Mouse (Mus musculus): ENCODE data around the gene Gamt. TPM values are rescaled to one million over a fixed set of nuclear protein-coding genes. Genes with fewer than 3 reads are reported as not detected.

Gene Gamt
- total RNA-seq, 2 experiments from 2014 or later = 342 to 351 TPM

DNA sequence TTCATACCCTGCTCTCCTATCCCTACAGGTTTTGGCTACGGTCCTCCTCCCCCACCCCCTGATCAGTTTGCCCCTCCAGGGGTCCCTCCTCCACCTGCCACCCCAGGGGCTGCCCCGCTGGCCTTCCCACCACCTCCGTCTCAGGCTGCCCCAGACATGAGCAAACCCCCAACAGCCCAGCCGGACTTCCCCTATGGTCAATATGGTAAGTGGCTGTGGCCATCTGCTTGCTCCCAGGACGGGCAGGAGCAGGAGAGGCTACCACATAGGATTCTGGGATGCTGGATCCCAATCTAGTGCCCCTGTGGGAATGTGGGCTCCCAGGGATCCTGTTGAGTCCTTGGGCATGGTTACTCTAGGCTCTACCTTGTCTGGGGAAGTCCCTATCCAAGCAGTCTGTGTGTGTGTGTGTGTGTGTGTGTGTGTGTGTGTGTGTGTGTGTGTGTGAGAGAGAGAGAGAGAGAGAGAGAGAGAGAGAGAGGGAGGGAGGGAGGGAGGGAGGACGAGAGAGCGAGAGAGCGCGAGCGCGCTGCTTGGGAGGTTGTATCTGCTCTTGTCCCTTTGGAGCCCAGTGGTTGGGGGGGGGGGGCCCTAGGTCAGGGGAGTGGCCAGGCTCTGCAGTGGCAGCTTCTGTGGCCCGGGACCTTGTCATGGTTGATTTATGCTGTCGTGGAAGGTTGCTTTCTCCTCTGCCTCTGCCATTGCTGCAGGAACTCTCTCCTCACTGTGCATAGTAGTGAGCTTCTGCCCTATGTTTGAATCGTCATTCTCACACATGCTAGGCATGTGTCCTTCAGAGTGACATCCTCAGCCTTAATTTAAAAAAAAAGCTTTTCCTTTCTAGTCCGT, 24.6 kb upstream of the Gamt start:
- no peak for DNase-seq

DNA sequence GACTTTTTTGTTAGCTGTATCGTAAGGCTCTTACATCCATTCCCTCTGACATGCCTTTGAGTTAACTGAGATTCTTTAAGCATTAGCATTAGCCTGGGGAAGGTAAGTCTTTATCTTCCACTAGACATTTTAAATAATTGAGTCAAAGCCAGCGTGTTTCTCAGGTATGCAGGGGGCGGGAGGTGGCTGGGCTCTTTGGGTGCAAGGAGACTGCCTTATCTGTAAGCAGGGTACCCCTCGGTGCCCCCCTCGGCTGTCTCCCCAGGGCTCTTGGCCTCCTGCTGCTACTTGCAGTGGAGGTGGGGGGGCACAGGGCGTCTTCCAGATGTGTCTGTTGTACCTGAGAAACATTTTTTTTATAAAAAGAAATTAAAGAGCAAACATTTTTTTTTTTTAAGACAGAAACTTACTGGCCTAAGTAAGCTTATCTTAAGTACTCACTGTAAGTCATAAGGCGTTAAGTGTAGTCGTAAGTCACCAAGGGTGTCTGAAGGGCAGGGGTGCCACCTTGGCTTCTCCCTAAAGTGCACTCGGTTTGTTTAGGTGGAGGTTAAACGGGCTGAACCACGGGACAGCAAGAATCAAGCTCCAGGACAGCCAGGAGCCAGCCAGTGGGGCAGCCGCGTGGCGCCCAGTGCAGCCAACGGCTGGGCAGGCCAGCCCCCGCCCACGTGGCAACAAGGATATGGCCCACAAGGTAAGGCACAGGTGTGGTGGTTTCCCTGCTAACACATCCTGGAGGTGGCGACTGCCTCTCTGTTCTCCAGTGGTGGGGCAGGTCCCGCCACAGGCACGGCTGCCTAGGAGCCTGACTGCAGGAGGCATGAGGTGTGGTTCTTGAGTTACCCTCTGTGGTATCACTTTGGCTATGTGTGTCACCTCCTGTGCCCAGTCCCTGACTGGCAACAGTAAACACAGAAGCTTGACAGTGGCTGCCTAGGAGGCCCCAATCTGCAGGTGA, 21.9 kb upstream of the Gamt start:
- no peak for DNase-seq

DNA sequence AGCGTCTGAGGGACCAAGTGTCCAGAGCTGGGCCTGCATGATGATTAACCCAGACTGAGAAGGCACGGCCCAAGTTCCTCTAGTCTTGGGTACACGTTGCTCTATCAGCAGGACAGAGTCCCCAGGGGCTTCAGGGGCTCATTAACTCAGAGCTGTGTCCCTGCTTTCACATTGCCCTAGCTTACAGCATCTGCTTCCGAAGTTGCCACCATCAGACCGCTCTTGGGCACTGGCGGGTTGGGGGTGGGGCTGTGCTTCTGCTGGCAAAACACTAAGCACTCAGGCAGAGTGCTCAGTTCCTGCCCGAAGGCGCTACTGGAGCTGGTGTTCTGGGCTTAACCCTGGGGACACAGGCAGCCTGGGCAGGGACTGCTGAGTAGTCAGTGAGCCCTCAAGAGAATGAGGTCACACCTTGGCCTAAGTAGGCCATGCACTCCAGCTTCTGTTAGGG, 21.1 kb upstream of the Gamt start:
- DNase-seq = no peak

DNA sequence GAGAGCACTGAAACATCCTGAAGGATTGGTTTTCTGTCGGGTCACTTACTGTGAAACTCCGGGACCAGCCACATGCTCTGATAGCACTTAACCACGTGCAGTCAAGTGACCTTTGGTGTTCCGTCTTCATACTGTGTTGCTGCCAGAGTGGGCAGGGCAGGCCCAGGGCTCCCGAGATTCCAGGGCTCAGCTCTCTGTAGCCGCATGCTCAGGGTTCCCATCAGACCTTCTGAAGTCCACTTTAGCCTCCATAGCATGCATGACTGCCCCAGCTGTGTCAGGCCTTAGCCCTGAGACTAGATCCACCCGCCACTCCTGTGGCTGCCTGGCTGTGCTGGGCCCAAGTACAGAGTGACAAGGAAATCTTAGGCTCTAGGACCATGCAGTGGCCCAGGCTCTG, 20.5 kb upstream of the Gamt start:
- no peak for DNase-seq

DNA sequence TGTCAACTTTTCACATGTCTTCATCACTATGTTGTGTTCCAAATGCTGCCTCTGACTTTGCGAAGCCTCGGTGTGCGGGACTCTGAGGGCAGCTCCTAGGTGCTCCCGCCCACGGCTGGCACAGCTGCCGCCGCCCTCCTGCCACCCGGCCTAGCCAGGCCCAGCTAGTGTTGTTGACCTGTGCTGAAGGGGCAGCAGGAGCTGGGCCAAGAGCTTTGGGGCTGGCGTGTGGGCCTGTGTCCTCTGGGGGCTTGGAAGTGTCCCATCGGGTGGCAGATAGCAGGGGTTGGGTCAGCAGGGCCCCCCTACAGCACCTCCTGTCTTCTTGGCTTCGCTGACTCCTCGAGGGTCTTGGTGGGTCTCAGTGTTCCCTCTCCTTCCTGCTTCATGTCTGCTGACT, 18.5 kb upstream of the Gamt start:
- no peak for DNase-seq

DNA sequence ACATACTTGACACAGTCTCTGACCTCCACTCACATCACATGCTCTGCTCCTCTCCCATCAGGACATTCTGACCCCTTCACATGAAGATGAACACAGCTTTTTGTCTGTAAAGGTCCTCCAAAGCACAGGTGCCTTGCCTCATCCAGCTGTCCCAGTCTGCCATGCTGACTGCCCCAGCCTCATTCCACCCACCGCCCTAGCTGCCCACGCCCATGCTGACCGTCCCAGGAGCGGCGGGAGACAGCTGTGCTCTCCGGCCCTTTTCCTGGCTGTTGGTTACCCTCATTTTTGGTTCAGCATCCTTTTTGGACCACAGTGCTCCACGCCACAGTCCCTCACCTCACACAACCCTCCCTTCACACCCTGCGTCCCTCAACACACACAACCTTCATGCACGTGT, 17.6 kb upstream of the Gamt start:
- no peak for DNase-seq

DNA sequence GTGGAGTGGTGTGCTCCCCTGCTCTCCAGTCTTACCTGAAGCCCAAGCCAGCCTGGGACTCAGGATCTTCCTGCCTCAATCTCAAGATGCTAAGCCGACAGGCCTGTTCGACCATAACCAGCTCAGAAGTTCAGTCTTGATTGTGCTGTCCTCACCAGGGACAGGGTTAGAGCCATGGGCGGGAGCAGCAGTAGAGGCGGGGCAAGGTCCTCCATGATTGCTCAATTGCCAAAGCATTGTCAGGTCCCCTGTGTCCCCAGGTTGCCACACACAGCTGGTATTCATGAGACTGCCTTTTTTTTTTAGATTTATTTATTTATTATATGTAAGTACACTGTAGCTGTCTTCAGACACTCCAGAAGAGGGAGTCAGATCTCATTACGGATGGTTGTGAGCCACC, 15.4 kb upstream of the Gamt start:
- no peak for DNase-seq

DNA sequence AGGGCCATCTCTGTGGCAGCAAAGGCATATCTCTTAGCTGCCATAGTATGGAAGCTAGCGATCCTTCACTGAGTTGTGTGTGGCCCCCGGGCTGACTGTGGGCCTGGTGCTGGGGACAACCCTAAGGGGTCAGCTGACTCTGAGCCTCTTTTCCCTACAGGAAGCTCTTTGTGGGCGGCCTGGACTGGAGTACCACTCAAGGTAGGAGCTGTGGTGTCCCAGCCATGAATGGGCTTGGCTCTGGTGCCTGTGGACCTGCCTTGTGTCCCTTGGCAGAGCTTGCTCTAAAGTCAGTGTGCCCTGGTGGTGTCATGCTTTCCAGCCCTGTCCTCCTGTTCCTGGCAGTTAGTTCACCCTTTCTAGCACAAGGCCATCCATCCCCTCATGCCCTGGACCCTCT, 13.0 kb upstream of the Gamt start:
- no peak for DNase-seq

DNA sequence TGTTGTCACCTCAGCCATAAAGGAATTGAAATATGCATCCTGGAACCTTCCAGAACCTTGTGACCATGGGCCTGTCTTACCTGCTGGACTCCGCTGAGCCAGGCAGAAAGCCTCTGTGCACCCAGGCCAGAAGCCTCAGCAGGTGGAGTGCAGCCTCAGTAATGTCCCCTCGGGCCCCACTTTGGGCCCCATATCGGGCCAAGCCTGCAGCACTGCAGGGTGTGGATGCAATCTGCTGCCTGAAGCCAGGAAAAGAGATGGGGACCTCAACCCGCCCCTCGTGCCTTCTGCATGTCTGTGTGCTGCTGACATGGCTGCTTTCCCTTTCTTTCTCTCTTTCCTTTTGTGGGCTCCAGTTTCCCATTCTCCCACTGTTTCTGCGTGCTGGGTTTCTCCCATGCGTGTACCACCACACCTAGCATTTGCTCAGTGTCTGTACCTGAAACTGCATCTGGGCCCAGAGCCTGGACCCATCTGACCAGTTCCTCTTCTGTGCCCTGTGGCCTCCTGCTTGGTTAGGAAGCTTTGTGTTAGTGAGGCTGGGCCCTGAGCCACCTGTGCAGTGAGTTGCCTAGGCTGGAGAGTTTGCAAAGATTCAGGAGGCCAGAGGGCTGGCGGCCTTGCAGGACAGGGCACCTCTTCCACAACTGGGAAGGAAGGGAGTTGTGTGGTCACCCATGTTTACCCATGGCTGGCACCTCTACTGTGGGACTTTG, 11.2 kb upstream of the Gamt start:
- DNase-seq = no peak

DNA sequence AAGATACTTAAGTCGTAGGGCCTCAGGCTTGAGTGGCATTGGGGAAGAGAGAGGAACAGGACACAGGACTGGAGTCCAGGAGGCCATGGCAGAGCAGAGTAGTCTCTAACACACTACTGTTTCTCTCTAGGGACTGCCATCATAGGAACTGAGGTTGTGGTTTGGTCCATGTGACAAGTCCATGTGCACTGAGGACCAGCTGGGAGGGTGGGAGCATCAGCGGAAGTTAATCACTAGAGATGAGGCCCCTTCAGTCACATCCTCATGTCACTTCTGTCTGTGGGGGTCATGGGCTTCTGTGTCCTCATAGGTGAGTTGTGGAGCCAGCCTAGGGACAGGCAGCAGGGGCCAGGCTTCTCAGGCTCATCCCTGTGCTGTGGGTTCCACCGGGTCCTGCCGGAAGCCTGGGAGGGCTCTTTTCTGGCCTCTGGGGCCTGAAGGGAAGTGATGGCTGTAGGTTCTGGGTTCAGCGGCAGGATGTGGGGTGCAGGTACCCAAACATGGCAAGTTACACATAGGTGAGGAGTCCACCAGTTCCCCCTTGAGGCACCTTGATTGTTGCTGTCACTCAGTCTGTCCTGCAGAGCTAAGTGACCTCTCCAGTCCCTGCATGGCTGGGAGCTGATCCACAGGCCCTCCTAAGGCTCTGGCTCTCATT, 10.5 kb upstream of the Gamt start:
- no peak for DNase-seq

DNA sequence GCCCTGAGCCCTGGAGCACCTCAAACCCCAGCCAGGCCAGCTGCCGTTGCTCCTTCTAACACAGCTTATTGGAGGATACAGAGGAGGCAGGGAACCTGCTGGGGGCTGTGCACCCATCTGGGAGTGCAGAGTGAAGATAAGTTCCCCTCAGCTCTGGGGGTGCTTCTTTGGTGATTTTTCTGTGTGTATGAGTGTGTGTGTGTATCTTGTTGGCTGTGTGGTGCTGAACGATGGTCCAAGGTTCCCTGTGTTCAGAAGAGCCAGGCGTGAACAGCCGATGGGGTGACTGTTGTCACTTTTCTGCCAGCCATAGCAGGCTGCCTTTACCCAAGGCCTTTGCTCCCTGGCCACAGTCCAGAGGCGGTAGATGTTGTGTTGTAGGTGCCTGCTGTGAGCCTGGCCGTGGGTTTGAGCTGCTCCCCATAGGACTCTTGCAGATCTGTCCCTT, 9.9 kb upstream of the Gamt start:
- no peak for DNase-seq

DNA sequence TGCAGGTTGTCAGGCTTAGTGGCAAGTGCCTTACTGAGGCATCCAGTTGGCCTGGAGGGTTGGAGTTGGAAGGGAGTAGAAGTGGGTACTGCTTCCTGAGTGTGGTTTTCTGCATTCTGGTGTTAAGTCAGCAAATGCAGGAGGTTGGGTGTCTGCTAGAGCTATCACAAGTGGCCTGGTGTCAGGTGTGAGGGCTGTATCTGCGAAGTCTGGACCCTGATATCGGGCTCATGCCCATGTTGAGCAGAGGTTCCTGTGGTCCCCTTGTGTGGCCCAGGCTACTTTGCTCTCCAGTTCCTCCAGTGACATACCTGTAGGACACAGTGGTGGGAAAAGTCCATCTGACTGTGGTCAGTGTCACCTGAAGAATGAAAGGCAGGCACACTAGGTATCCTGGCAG, 9.3 kb upstream of the Gamt start:
- DNase-seq = no peak

DNA sequence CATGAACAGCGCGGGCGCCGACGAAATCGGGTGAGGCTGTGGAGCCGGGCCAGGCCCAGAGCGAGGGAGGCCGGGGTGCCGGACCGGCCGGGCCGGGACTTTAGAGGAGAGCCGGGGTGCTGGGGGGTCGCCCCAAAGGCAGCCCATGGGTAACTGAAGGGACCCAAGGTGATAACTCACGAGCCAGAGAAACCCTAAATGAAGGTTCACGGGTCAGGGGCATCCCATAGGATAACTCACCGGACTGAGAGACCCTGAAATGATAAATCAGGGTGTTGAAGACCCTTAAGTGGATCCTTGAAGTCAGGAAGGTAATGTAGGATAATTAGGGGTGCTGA, 4.3 kb upstream of the Gamt start:
- no peak for DNase-seq

DNA sequence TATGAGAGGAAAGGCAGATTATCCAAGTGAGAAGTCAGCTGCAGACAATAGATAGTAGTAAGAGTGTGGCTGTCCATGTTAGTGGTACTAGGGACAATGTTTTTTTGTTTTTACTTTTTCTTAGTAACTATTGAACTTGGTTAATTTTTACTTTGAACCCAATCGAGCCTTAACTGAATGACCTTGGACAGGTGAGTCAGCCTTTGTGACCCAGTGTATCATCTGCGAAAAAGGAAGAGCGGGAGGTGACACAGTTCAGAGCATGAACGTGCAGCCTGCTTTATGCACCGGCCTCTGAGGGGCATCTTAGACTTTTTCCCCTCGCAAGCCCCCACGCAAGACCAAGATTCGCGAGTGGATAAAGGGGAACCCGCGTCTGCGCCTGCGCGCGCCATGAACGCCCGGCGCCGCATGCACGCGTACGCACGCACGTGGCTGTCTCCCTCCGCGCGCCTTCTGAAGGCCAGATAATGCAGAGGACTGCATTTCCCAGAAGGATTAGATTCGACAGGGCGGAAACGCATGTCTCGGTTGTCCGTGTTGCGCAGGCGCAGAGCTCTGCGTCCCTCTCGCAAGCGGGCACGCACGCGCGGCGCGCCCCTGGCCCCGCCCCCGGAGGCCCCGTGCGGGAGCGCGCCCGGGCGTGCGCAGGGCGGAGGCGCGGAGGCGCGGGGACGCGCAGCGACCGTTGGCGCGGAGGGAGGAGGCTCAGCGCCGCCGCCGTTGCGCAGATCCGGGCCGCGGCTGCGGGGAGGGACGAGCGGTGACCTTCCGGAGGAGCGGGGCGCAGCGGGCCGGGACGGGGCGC, 3.7 kb upstream of the Gamt start:
- DNase-seq = peak; percentile 100

DNA sequence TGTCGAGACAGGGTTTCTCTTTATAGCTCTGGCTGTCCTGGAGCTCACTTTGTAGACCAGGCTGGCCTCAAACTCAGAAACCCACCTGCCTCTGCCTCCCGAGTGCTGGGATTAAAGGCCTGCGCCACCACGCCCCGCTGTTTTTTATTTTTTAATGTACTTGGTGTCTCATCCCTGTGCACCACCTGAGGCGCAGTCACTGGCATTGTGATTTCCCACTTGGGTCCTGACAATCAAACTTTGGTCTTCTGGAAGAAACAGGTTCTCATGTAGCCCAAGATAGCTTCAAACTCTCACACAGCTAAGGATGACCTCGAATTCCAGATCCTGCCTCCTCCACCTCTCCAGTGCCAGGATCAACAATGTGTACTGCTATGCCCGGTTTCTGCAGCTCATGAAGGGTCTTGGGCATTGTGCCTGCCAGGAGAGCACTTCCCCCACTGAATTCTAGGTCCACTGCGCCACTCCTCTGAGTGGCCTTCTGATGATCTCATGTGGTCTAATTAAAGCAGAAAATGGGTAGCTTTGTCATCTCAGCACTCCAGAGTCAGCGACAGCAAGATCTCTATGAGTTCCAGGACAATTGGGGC, 2.1 kb upstream of the Gamt start:
- DNase-seq = no peak

DNA sequence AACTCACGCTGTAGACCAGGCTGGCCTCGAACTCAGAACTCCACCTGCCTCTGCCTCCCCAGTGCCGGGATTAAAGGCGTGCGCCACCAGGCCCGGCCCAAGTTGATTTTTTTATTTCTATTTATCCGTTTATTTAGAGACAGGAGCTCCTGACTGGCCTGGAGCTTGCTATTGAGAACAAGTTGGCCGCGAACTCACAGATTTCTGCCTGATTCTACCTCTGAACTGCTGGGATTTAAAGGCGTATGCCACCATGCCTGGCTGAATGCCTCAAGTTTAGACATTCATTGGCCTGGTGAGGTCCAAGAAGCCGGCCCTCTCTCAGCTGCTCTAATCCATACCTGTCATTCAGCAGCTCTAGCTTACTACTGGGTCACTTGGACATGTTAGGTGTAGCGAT, 1.4 kb upstream of the Gamt start:
- DNase-seq = no peak

DNA sequence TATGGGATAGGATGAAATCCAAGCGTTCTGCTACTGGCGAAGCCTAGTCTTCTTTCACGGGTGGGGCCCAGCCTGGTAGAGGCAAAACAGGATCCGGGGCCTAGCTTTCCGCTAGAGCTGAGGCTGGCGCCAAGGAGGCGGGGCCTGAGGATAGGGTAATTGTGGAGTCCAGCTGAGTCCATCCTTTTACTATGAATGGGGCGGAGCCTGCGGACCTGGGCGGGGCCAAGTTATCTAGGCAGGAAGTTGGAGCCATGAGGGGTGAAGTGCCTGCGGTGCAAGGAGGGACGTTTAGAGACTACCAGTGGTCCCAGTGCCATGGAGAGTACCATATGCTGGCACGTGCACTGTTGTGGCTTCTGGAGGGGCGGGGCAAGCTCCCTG, 765 bp upstream of the Gamt start:
- peak; percentile 98 for DNase-seq

DNA sequence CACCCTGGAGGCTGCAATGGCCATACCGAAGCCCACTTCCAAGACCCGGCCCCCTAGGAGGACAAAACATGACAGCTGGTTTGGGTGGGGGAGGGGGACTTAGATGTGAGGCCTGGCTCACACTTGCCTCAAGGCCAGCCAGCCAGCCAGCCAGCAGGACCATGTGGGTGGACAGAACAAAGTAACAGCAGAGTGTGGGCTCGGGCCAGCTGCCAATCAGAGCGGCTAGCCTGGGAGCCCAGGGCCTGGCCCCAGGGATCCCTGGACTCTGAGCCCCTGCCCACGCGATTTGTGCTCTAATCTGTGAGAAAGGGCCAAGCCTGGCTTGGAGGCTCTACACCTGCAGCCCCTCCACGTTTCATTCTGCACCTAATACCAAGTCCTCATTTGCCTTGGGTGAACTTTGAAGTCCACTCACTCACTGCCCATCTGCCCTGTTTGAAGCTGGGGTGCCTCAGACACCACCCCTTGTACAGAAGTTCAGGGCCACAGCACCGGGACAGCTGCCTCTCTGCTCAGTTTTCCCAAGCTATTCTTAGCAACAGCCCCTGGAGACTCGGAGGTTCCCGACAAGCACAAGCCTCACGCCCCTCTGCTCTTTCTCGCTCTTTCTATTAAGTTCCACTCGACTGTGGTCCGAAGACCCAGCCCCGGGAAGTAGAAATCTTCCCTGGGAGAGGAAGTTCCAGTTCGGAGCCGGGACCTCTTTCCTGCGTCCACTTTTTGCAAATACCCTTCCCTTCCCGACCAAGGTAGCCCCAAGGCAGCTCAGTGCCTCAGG, 761 bp downstream of the Gamt start:
- DNase-seq = peak; percentile 81

DNA sequence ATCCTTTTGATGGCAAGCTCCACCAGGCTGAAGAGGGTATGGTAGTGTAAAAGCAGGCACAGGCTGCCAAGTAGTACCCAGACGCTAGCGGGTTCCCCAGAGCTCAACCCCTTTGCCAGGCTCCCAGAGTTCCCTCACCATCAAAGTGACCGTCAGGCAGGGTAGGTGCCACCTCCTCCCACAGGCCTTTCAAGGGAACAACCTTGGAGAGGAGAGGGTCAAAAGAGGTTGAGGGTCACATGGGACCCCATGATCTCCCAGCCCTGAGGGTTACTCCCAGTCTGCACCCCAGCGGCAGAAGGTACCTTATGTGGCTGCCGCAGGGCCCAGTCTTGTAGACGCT, 1.4 kb downstream of the Gamt start:
- DNase-seq = no peak

All from gastrocnemius, postnatal 10 days (tissue).